Comparison of ENCODE assay signal across 12 mouse cellular contexts in genomic region chr2:68407179-68407950, GRCm38 (mm10).
DNase-seq lines count a peak whose midpoint lies in the region; ATAC-seq and TF ChIP-seq lines count a peak whose summit lies in the region.
"Had no signal": no experiment of that assay in that cellular context is flagged by ENCODE, and none has a peak within 500 bp of the region (broad histone marks: within the 10 kb centered on the region; RNA-seq: fewer than 3 reads in every experiment).

No protein-coding gene starts in this region.

- WGBS in heart, embryonic 11.5 days (ENCODE audit: insufficient replicate concordance), result 58% methylated on average over 12 of the region's 12 CpGs
- WGBS in heart, adult 2 months, result 73% methylated on average over 12 of the region's 12 CpGs
- 55% methylated on average over 12 of the region's 12 CpGs for WGBS in limb, embryonic 10.5 days

- no peaks in the 10 kb centered on the region; the same call in 1 of the 2 replicates for H3K36me3 ChIP-seq in heart, embryonic 11.5 days (ENCODE audit: control insufficient read depth, insufficient read depth, low read length)
- H3K36me3 ChIP-seq in heart, adult 2 months (ENCODE audit: control insufficient read depth, insufficient read depth, low read length), result peaks cover 10% of the 10 kb centered on the region
- peaks cover 4% of the 10 kb centered on the region; the same call in 1 of the 2 replicates for H3K36me3 ChIP-seq in limb, embryonic 10.5 days

- no peaks in the 10 kb centered on the region for H3K79me2 ChIP-seq in heart, adult 2 months (replicated peaks; ENCODE audit: control insufficient read depth, insufficient read depth, low read length)

- in situ Hi-C loops in Patski (cut with MboI; ENCODE audit: low pct_unique_long_range_greater_than_20kb), result no loop called here

- H3K4me2 ChIP-seq in heart, embryonic 11.5 days, result no peak overlapping the region

- CTCF ChIA-PET in Patski (lab: Charles Lee), result interaction anchor here (0.9 to 2.3 kb wide), 4 partner anchors 10 to 35 kb away, joined by 3 to 5 read pairs (median 4); no protein-coding TSS in a partner anchor

- no peaks in the 10 kb centered on the region for H3K27me3 ChIP-seq in heart, embryonic 11.5 days (ENCODE audit: control insufficient read depth, insufficient read depth, low read length)
- no peaks in the 10 kb centered on the region for H3K27me3 ChIP-seq in heart, adult 2 months (ENCODE audit: control insufficient read depth, insufficient read depth, low read length)
- H3K27me3 ChIP-seq in Patski, result no peaks in the 10 kb centered on the region
- no peaks in the 10 kb centered on the region for H3K27me3 ChIP-seq in limb, embryonic 10.5 days (ENCODE audit: low read depth, poor library complexity, severe bottlenecking)

- DNase-seq in heart, adult 2 months, result no peak
- DNase-seq in layer of hippocampus, adult 2 months (ENCODE audit: low spot score in 2 of 2), result no peak
- DNase-seq in layer of hippocampus, adult 11-12 months (ENCODE audit: low spot score), result no peak
- no peak for DNase-seq in Patski (ENCODE audit: low read depth, low spot score)
- no peak for DNase-seq in limb, embryonic 10.5 days (ENCODE audit: low spot score)
- no peak for DNase-seq in cerebellum, adult 8-10 months
- DNase-seq in left cerebral cortex, adult 8-10 months (ENCODE audit: low spot score in 2 of 2), result no peak
- DNase-seq: adrenal gland, postnatal 36 days; cerebellum, adult 18-20 months; gastrocnemius, postnatal 14 days had no signal

- H3K4me1 ChIP-seq in heart, embryonic 11.5 days (ENCODE audit: control insufficient read depth, insufficient read depth, low read length), result peaks cover 55% of the 10 kb centered on the region
- peaks cover 9% of the 10 kb centered on the region for H3K4me1 ChIP-seq in heart, adult 2 months (ENCODE audit: control insufficient read depth, insufficient read depth, low read length)
- H3K4me1 ChIP-seq in limb, embryonic 10.5 days, result peaks cover 89% of the 10 kb centered on the region

- TF ChIP-seq EP300 in heart, adult 2 months (IDR thresholded peaks at IDR 0.05; ENCODE audit: insufficient read depth, low read depth, low read length), result no peak

- H3K9me3 ChIP-seq in heart, embryonic 11.5 days (replicated peaks; ENCODE audit: control insufficient read depth, low read length), result no peaks in the 10 kb centered on the region
- no peaks in the 10 kb centered on the region for H3K9me3 ChIP-seq in limb, embryonic 10.5 days (replicated peaks)

- ATAC-seq in heart, embryonic 11.5 days (replicated peaks; ENCODE audit: insufficient number of reproducible peaks, low FRiP score, low TSS enrichment), result no peak
- ATAC-seq in Patski, result peak; percentile 37

- intact Hi-C loops in heart, adult 2 months (cut with DNase I), result no loop called here

- TF ChIP-seq CTCF in heart, adult 2 months (IDR thresholded peaks at IDR 0.05), result no peak
- no peak for TF ChIP-seq CTCF in layer of hippocampus, adult 2 months (conservative IDR thresholded peaks at IDR 0.05)
- TF ChIP-seq CTCF in Patski (IDR thresholded peaks at IDR 0.05), result no peak

- POLR2A ChIA-PET in Patski (lab: Charles Lee), result no interaction called here

- peak overlapping the region; percentile 74 for H3K27ac ChIP-seq in heart, embryonic 11.5 days (ENCODE audit: low read depth, low read length)
- no peak overlapping the region for H3K27ac ChIP-seq in heart, adult 2 months
- H3K27ac ChIP-seq in layer of hippocampus, adult 2 months, result peak overlapping the region; percentile 62; the same call in 1 of the 2 replicates
- H3K27ac ChIP-seq in limb, embryonic 10.5 days, result peak overlapping the region; percentile 89

- H3K4me3 ChIP-seq in heart, embryonic 11.5 days (ENCODE audit: low read depth, low read length), result no peak overlapping the region
- H3K4me3 ChIP-seq in heart, adult 2 months, result no peak overlapping the region
- no peak overlapping the region for H3K4me3 ChIP-seq in layer of hippocampus, adult 2 months
- no peak overlapping the region for H3K4me3 ChIP-seq in limb, embryonic 10.5 days
- H3K4me3 ChIP-seq: erythroblast, embryonic 14.5 days had no signal

- H3K9ac ChIP-seq in heart, embryonic 11.5 days (ENCODE audit: low read depth, low read length), result no peak overlapping the region
- H3K9ac ChIP-seq in heart, adult 2 months (ENCODE audit: low read depth, low read length), result no peak overlapping the region

- TF ChIP-seq POLR2A in heart, adult 2 months (IDR thresholded peaks at IDR 0.05; ENCODE audit: insufficient read depth, low read depth, low read length), result no peak
